Mouse (Mus musculus): ENCODE results near the gene Tbx20. TPM values are rescaled to one million over a fixed set of nuclear protein-coding genes. Genes with fewer than 3 reads are reported as not detected.

Gene Tbx20
- polyA plus RNA-seq, 1 experiment from 2014 or later = 0.15 TPM

DNA sequence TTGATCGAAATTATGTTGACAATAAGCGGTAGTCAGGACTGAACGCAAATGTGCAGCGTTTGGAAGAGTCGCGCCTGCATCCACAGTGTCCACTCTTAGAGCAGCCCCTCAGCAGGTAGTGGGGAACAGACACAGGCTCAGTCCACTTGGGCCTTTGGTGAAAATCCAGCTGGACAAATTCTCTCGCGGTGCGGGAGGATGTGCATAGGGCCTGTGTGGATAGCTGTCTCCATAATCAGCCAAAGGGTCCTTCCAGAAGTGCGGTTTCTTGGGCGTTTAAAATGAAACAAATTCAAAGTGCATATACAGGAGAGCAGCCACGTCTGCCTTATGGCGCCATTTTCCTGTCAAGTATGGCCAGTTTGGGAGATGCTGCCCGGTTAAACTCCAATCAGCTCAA, 4.5 kb upstream of the Tbx20 start:
- H3K27ac ChIP-seq (ENCODE audit: low read length) = no peak overlapping the region
- 6% methylated on average over 14 of the region's 14 CpGs for WGBS
- no peaks in the 10 kb centered on the region for H3K9me3 ChIP-seq (replicated peaks; ENCODE audit: control insufficient read depth, low read length)
- no peak overlapping the region for H3K4me3 ChIP-seq (replicated peaks; ENCODE audit: low read length)
- no peak overlapping the region for H3K9ac ChIP-seq (ENCODE audit: low read length)
- H3K4me1 ChIP-seq (ENCODE audit: control insufficient read depth, insufficient read depth, low read length) = peaks cover 9% of the 10 kb centered on the region
- peaks cover 84% of the 10 kb centered on the region for H3K27me3 ChIP-seq (ENCODE audit: control insufficient read depth, insufficient read depth, low read length)
- ATAC-seq (ENCODE audit: insufficient read depth, low FRiP score) = no peak
- H3K36me3 ChIP-seq (ENCODE audit: control insufficient read depth, insufficient read depth, low read length) = no peaks in the 10 kb centered on the region
- H3K4me2 ChIP-seq (ENCODE audit: low read depth, low read length) = no peak overlapping the region

DNA sequence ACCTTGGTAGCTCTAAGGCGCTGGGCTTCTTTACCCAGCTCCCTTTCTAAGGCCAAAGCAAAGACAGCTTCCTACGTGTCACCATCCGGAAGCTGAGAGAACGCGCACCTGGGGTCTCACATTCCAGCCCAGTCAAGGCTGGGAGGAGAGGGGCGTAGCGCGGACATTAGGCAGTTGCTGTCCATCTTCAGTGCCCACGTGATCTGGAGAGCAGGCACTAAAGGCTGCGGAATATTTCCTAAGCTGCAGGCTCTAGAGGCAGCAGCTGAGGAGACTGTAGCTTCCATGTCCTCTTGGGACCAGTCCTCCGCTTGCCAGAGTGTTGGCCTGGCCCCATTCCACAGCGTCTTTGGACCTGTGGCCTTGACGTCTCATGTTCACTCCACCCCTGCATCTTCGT, 3.9 kb upstream of the Tbx20 start:
- Histone ChIP-seq H3K9ac (ENCODE audit: low read length) (no peak overlapping the region), H3K4me1 (ENCODE audit: control insufficient read depth, insufficient read depth, low read length) (peaks cover 9% of the 10 kb centered on the region), H3K4me2 (ENCODE audit: low read depth, low read length) (no peak overlapping the region), H3K27ac (ENCODE audit: low read length) (no peak overlapping the region), H3K9me3 (replicated peaks; ENCODE audit: control insufficient read depth, low read length) (no peaks in the 10 kb centered on the region), H3K36me3 (ENCODE audit: control insufficient read depth, insufficient read depth, low read length) (no peaks in the 10 kb centered on the region), H3K4me3 (replicated peaks; ENCODE audit: low read length) (no peak overlapping the region), H3K27me3 (ENCODE audit: control insufficient read depth, insufficient read depth, low read length) (peaks cover 90% of the 10 kb centered on the region)
- 2% methylated on average over 14 of the region's 14 CpGs for WGBS
- ATAC-seq (ENCODE audit: insufficient read depth, low FRiP score) = no peak

DNA sequence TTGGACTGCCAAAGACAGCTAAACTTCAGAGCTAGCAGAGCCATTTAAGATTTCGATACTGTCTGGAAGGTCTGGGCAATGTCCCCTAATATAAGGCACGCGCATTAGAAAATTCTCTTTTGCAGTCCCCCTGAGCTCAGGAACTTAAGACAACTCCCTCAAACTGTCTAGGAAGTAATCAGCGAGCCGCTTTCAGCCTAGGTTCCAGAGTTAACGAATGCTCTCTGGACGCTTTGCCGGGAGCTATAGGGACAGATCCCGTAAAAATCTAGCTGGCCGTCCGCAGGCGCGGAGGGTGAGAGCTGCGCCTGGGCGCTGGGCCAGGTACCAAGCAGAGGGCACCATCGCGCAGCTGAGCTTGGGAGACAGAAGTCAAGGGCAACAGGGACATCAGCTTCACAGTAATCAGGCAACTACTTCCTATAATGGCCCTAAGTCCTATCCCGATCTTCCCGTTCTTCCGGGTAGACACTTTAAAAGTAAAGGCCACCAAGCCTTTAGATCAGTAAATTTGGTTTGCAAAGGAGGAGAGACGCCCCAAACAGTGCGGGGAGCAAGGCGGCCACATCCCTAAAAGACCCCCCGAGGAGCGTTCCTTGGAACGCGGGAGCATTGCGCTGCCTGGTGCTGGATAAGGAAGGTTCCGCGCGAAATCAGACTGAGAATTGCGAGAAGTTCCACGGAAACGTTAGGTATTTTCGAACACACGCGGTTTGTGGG, 3.2 kb upstream of the Tbx20 start:
- H3K4me3 ChIP-seq (replicated peaks; ENCODE audit: low read length) = no peak overlapping the region
- no peaks in the 10 kb centered on the region for H3K9me3 ChIP-seq (replicated peaks; ENCODE audit: control insufficient read depth, low read length)
- 1% methylated on average over 37 of the region's 37 CpGs for WGBS
- H3K36me3 ChIP-seq (ENCODE audit: control insufficient read depth, insufficient read depth, low read length) = no peaks in the 10 kb centered on the region
- H3K9ac ChIP-seq (ENCODE audit: low read length) = no peak overlapping the region
- H3K4me1 ChIP-seq (ENCODE audit: control insufficient read depth, insufficient read depth, low read length) = peaks cover 9% of the 10 kb centered on the region
- H3K4me2 ChIP-seq (ENCODE audit: low read depth, low read length) = no peak overlapping the region
- peaks cover 90% of the 10 kb centered on the region for H3K27me3 ChIP-seq (ENCODE audit: control insufficient read depth, insufficient read depth, low read length)
- H3K27ac ChIP-seq (ENCODE audit: low read length) = no peak overlapping the region
- ATAC-seq (ENCODE audit: insufficient read depth, low FRiP score) = no peak

DNA sequence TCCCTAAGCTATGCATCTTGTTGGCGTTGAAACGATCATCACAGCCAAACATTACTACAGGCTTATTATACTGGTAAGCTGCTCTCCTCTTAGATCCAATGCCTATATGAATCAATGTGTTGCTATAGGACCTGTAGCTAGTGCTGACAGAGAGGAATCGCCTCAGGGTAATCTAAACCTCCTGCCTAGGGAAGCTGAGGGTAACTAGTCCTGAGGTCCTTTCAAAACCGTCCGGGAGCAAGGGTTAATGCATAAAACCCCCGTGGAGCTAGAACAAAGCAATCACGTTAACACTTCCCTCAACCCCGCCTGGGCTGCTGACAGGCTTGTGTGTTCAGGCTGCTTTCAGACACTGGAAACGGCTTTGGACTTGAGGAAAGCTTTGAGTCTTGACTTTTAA, 2.4 kb upstream of the Tbx20 start:
- Histone ChIP-seq H3K36me3 (ENCODE audit: control insufficient read depth, insufficient read depth, low read length) (no peaks in the 10 kb centered on the region), H3K9ac (ENCODE audit: low read length) (no peak overlapping the region), H3K4me1 (ENCODE audit: control insufficient read depth, insufficient read depth, low read length) (peaks cover 9% of the 10 kb centered on the region), H3K4me2 (ENCODE audit: low read depth, low read length) (no peak overlapping the region), H3K27ac (ENCODE audit: low read length) (no peak overlapping the region), H3K27me3 (ENCODE audit: control insufficient read depth, insufficient read depth, low read length) (peaks cover 90% of the 10 kb centered on the region), H3K9me3 (replicated peaks; ENCODE audit: control insufficient read depth, low read length) (no peaks in the 10 kb centered on the region), H3K4me3 (replicated peaks; ENCODE audit: low read length) (no peak overlapping the region)
- ATAC-seq (ENCODE audit: insufficient read depth, low FRiP score) = no peak
- 2% methylated on average over 9 of the region's 9 CpGs for WGBS

DNA sequence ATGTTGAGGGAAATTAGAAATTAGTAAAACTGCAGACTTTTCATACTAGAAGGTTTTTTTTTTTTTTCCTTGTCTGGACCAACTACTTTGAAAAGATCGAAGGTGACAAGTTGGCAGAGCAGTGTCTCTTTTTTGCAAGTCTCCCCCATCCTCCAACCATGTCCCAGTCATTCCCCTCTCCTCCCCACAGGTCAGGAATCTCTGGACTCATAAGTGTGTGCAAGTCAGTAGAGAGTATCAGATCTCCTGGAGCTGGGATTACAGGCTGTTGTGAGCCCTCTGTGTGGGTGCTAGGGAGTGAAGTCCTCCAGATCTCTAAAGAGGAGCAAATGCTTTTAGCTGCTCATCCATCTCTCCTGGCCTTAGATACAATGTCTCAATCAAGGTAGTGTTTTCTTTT, 1.5 kb upstream of the Tbx20 start:
- Histone ChIP-seq H3K4me1 (ENCODE audit: control insufficient read depth, insufficient read depth, low read length) (peaks cover 5% of the 10 kb centered on the region; the same call in 1 of the 2 replicates), H3K4me2 (ENCODE audit: low read depth, low read length) (no peak overlapping the region), H3K27ac (ENCODE audit: low read length) (no peak overlapping the region), H3K27me3 (ENCODE audit: control insufficient read depth, insufficient read depth, low read length) (peaks cover 89% of the 10 kb centered on the region), H3K36me3 (ENCODE audit: control insufficient read depth, insufficient read depth, low read length) (no peaks in the 10 kb centered on the region), H3K4me3 (replicated peaks; ENCODE audit: low read length) (no peak overlapping the region), H3K9me3 (replicated peaks; ENCODE audit: control insufficient read depth, low read length) (no peaks in the 10 kb centered on the region), H3K9ac (ENCODE audit: low read length) (no peak overlapping the region)
- WGBS = 9% methylated on average over 1 of the region's 1 CpGs
- ATAC-seq (ENCODE audit: insufficient read depth, low FRiP score) = no peak

DNA sequence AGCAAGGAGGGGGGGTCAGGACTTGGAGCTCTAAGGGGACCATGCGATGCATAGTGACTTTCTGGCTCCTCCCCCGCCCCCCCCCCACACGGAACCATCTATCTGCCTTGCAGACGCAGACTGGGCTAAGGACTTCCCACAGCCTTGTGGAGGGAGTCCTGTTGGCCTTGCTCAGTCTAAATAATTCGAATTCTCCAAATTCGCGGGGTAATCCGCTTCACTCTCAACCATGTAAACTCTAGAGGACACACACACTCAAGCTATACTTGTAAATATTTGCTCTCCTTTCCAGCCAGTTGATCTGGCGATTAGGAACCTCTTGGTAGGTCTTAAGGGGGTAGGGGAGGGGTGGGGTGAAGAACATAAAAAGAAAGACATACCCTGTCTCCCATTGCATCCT, 898 bp upstream of the Tbx20 start:
- no peak overlapping the region for H3K9ac ChIP-seq (ENCODE audit: low read length)
- H3K4me3 ChIP-seq (replicated peaks; ENCODE audit: low read length) = no peak overlapping the region
- H3K9me3 ChIP-seq (replicated peaks; ENCODE audit: control insufficient read depth, low read length) = no peaks in the 10 kb centered on the region
- 3% methylated on average over 9 of the region's 9 CpGs for WGBS
- peaks cover 85% of the 10 kb centered on the region for H3K27me3 ChIP-seq (ENCODE audit: control insufficient read depth, insufficient read depth, low read length)
- no peak for ATAC-seq (ENCODE audit: insufficient read depth, low FRiP score)
- no peak overlapping the region for H3K4me2 ChIP-seq (ENCODE audit: low read depth, low read length)
- peaks cover 5% of the 10 kb centered on the region; the same call in 1 of the 2 replicates for H3K4me1 ChIP-seq (ENCODE audit: control insufficient read depth, insufficient read depth, low read length)
- H3K27ac ChIP-seq (ENCODE audit: low read length) = no peak overlapping the region
- no peaks in the 10 kb centered on the region for H3K36me3 ChIP-seq (ENCODE audit: control insufficient read depth, insufficient read depth, low read length)

DNA sequence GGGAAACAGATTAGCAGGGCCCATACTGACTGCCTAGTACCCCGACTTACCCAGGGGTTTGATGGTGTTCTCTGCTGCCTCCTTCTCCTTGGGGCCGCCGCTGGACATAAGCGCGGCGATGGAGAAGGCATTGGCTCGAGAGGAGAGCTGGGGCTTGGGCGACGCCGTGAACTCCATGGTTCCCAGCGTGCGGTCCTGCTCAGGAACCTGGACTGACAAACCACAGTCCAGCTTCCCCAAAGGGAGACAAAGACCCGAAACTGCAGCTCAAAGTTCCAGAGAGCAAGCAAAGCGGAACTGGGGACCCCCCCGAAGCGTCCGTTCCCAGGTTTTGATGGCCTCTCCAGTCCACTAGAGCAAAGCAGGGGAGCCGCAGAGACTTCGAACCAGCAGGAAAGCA, 434 bp downstream of the Tbx20 start:
- H3K27me3 ChIP-seq (ENCODE audit: control insufficient read depth, insufficient read depth, low read length) = peaks cover 83% of the 10 kb centered on the region
- 1% methylated on average over 19 of the region's 19 CpGs for WGBS
- ATAC-seq (ENCODE audit: insufficient read depth, low FRiP score) = no peak

DNA sequence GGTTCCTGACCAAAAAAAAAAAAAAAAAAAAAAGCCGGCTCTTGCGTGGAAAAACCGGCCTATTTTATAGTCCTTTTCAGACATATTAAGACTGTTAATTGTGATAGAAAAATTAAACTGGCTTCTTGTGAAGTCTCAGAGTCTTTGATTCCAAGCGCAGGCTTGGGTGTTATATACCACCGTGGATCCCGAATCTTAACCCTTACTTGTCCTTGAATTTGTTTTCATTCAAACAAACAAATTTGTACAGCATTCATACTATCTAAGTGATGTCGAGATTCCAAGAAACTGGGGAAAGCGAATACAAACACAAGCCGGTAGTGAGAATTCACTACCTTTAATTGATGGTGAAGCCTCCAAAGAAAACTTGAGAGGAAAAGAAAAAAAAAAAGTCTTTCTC, 932 bp downstream of the Tbx20 start:
- Histone ChIP-seq H3K27ac (ENCODE audit: low read length) (no peak overlapping the region), H3K4me3 (replicated peaks; ENCODE audit: low read length) (no peak overlapping the region), H3K27me3 (ENCODE audit: control insufficient read depth, insufficient read depth, low read length) (peaks cover 81% of the 10 kb centered on the region), H3K4me2 (ENCODE audit: low read depth, low read length) (no peak overlapping the region), H3K9me3 (replicated peaks; ENCODE audit: control insufficient read depth, low read length) (no peaks in the 10 kb centered on the region), H3K36me3 (ENCODE audit: control insufficient read depth, insufficient read depth, low read length) (no peaks in the 10 kb centered on the region), H3K9ac (ENCODE audit: low read length) (no peak overlapping the region), H3K4me1 (ENCODE audit: control insufficient read depth, insufficient read depth, low read length) (peaks cover 5% of the 10 kb centered on the region; the same call in 1 of the 2 replicates)
- no peak for ATAC-seq (ENCODE audit: insufficient read depth, low FRiP score)
- WGBS = 6% methylated on average over 9 of the region's 9 CpGs

More for the DNA sequence above, 434 bp downstream of the Tbx20 start:
- Histone ChIP-seq H3K4me3 (replicated peaks; ENCODE audit: low read length) (peak overlapping the region; percentile 30), H3K36me3 (ENCODE audit: control insufficient read depth, insufficient read depth, low read length) (no peaks in the 10 kb centered on the region), H3K27ac (ENCODE audit: low read length) (no peak overlapping the region), H3K9ac (ENCODE audit: low read length) (no peak overlapping the region), H3K9me3 (replicated peaks; ENCODE audit: control insufficient read depth, low read length) (no peaks in the 10 kb centered on the region), H3K4me2 (ENCODE audit: low read depth, low read length) (peak overlapping the region; percentile 44), H3K4me1 (ENCODE audit: control insufficient read depth, insufficient read depth, low read length) (peaks cover 5% of the 10 kb centered on the region; the same call in 1 of the 2 replicates)

DNA sequence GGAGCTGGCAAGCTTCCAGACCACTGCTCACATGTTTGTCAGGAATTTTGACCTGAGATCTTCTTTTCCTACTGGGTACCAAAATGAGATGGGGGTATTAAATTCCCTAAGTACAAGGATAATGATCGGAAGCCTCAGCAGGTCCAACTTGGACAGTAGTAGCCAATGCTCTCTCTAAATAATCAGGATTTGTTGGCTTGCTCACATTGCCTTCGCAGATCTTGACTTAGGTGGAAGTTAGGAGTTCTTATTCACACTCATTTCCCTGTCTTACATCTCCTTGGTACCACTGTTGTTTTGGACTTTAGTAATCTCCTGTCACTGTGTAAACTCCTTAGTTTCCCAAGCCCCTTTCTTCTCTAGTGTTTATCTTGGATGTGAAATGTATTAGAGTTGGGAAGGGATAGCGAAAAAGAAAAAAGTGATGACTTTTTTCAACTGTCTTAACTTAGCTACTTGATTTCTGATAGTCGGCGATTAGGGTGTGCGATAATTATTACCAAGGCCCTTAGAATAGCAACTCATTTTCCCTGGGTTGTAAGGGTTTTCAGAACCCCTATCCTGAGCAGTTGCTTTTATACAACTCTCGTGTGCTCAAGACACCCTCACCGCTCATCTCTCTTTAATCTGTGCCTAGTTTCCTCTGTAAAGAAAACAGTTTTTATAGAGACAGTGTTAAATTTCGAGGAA, 1.5 kb downstream of the Tbx20 start:
- WGBS = 14% methylated on average over 9 of the region's 9 CpGs
- Histone ChIP-seq H3K4me1 (ENCODE audit: control insufficient read depth, insufficient read depth, low read length) (peaks cover under 1% of the 10 kb centered on the region; the same call in 1 of the 2 replicates), H3K9me3 (replicated peaks; ENCODE audit: control insufficient read depth, low read length) (no peaks in the 10 kb centered on the region), H3K4me2 (ENCODE audit: low read depth, low read length) (no peak overlapping the region), H3K27ac (ENCODE audit: low read length) (no peak overlapping the region), H3K27me3 (ENCODE audit: control insufficient read depth, insufficient read depth, low read length) (peaks cover 75% of the 10 kb centered on the region), H3K4me3 (replicated peaks; ENCODE audit: low read length) (no peak overlapping the region), H3K9ac (ENCODE audit: low read length) (no peak overlapping the region), H3K36me3 (ENCODE audit: control insufficient read depth, insufficient read depth, low read length) (no peaks in the 10 kb centered on the region)
- ATAC-seq (ENCODE audit: insufficient read depth, low FRiP score) = no peak

Measured in stomach, embryonic 16.5 days (tissue).